Mouse (Mus musculus) forebrain, embryonic 10.5 days (tissue): Measurements from ENCODE around the gene Gm29133. TPM values are rescaled to one million over a fixed set of nuclear protein-coding genes. Genes with fewer than 3 reads are reported as not detected.

Experiments used
- DNase-seq: peaks from one replicate; pipeline ENCODE4 v3.0.0-alpha.2; 2017; ENCODE audit warnings: low spot score; ENCODE audit errors: extremely low spot score
- H3K27ac ChIP-seq: fragments of 300-500 bp; sonication (generic); 2 replicates; pipeline ENCODE4 v1.5.1; 2016; ENCODE audit warnings: mild to moderate bottlenecking
- H3K27me3 ChIP-seq: fragments of 300-500 bp; sonication (generic); 2 replicates; pipeline ENCODE4 v1.6.1; 2016; ENCODE audit warnings: mild to moderate bottlenecking; ENCODE audit not compliant: poor library complexity, severe bottlenecking
- H3K36me3 ChIP-seq: fragments of 300-500 bp; sonication (generic); replicated peaks from 2 replicates; pipeline ENCODE4 v1.6.1; 2016; ENCODE audit warnings: mild to moderate bottlenecking, moderate library complexity
- H3K4me1 ChIP-seq: fragments of 300-500 bp; sonication (generic); 2 replicates; pipeline ENCODE4 v1.6.1; 2016
- H3K4me3 ChIP-seq: fragments of 300-500 bp; sonication (generic); 2 replicates; pipeline ENCODE4 v1.5.1; 2016; ENCODE audit warnings: mild to moderate bottlenecking, moderate library complexity
- H3K9me3 ChIP-seq: fragments of 300-500 bp; sonication (generic); 2 replicates; pipeline ENCODE4 v1.6.1; 2016; ENCODE audit warnings: mild to moderate bottlenecking, moderate library complexity
- WGBS: fragments of 180-500 bp; shearing (Covaris S2); methylation state at CpG from one replicate; pipeline ENCODE4 v1.1.7; 2016; 5-methylcytosine and 5-hydroxymethylcytosine counted together
- polyA plus RNA-seq: library from polyadenylated mRNA; unstranded; fragments of >200 nt; fragmentation: Nextera tagmentation; extraction: Ambion mirVana; gene quantifications from 2 replicates; pipeline ENCODE4 v1.2.1, GENCODE M21; 2016

Gene Gm29133
- polyA plus RNA-seq, 1 experiment from 2014 or later, result not detected

DNA sequence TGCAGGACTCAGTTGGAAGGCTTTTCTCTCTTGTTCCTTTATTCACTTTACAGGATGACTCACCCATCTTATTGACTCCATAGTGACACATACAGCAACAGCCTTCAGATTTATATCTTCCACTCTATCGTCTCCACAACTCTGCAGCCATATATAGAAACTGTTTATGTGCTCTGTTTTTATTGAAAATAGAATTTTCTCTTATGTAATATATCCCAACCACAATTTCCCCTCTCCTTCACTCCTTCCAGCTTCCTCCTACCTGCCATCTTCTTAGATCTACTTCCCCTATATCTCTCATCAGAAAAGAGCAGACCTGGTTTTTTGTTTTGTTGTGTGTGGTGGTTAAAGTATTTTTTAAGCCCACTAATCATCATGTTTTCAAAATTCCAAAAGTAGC is 76.5 kb downstream of the Gm29133 start:
- no peak overlapping the region for H3K4me3 ChIP-seq
- WGBS, result 83% methylated on average over 1 of the region's 1 CpGs
- H3K27ac ChIP-seq, result no peak overlapping the region
- no peaks in the 10 kb centered on the region for H3K36me3 ChIP-seq
- DNase-seq, result no peak
- H3K9me3 ChIP-seq, result no peaks in the 10 kb centered on the region
- no peaks in the 10 kb centered on the region for H3K4me1 ChIP-seq
- H3K27me3 ChIP-seq, result no peaks in the 10 kb centered on the region

DNA sequence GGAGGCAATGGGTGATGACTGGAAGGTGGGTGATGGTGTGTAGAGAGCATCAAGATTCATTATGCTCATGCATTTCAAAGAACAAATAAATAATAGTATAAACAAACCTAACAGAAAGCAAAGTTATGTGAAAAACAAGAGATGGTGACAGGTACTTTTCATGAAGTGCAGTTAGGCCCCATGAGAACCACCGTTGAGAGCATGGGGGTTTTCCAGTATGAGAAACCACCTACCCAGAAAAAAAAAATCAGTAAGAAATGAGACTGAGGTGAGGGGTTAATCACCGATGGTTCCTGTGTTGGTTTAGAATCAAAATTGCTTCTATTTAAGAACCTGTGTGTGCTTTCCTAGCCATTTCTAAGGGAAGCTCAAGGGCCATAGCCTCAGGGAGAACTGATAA is 86.8 kb downstream of the Gm29133 start:
- 90% methylated on average over 2 of the region's 2 CpGs for WGBS

DNA sequence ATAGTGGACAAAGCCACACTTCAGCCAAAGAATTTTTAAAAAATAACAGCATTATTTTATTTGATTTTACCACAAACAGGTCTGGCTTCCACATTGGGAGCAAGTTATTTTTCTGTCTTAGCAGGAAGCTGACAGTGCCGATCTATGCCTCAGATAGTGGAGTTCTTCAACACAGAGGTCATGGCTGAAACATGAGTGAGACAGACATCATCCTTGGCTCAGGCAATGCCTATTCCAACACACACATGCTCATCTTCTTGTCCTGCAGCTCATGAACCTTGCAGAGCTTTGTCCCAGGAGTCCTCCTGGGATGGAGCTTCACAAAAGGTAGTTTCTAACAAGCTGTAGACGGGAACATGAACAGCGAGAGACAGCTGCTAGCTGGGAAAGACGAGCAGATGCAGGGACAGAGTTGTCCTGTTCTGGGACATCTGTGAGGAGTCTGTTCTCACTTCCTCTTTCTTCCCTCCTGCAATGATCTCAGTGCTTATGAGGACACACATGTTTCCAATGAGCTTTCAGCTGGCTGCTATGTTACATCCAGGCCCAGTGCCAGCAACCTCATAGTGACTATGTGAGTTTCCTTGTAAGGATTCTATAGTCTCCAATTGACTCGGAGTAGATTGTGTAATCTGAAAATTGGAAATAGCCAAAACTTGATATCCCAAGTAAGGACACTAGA is 87.4 kb downstream of the Gm29133 start:
- Histone ChIP-seq H3K27ac (no peak overlapping the region), H3K9me3 (no peaks in the 10 kb centered on the region), H3K27me3 (no peaks in the 10 kb centered on the region), H3K4me1 (no peaks in the 10 kb centered on the region), H3K4me3 (no peak overlapping the region), H3K36me3 (no peaks in the 10 kb centered on the region)
- WGBS, result 81% methylated on average over 5 of the region's 5 CpGs
- DNase-seq, result no peak

More for the DNA sequence above, 86.8 kb downstream of the Gm29133 start:
- no peak for DNase-seq
- Histone ChIP-seq H3K27me3 (no peaks in the 10 kb centered on the region), H3K4me1 (no peaks in the 10 kb centered on the region), H3K36me3 (no peaks in the 10 kb centered on the region), H3K27ac (no peak overlapping the region), H3K4me3 (no peak overlapping the region), H3K9me3 (no peaks in the 10 kb centered on the region)

Other genes starting within 250 kb of the Gm29133 start
- gene Pdcd10, start 191.3 kb upstream of the Gm29133 start, polyA plus RNA-seq, result 80.6 and 88.1 TPM in 2 replicates
- 5.6 and 6.1 TPM in 2 replicates for gene Serpini1, start 190.7 kb upstream of the Gm29133 start, polyA plus RNA-seq
- 50.1 and 57.1 TPM in 2 replicates for gene Golim4, start 208.8 kb downstream of the Gm29133 start, polyA plus RNA-seq